Mouse (Mus musculus) midbrain, embryonic 15.5 days (tissue): ENCODE measurements around the gene Pim3. TPM values are rescaled to one million over a fixed set of nuclear protein-coding genes. Genes with fewer than 3 reads are reported as not detected.

Source experiments
- ATAC-seq: fragments of 200-750 bp; cut with Nextera tagmentation; replicated peaks from 2 replicates; pipeline ENCODE4 v1.8.0; 2017; ENCODE audit warnings: moderate TSS enrichment
- H3K27ac ChIP-seq: fragments of 300-500 bp; sonication (generic); 2 replicates; pipeline ENCODE4 v1.5.1; 2015; ENCODE audit warnings: mild to moderate bottlenecking, inconsistent platforms
- H3K27me3 ChIP-seq: fragments of 300-500 bp; sonication (generic); replicated peaks from 2 replicates; pipeline ENCODE4 v1.6.1; 2015; ENCODE audit warnings: inconsistent platforms
- H3K36me3 ChIP-seq: fragments of 300-500 bp; sonication (generic); replicated peaks from 2 replicates; pipeline ENCODE4 v1.6.1; 2015; ENCODE audit warnings: inconsistent platforms
- H3K4me1 ChIP-seq: fragments of 300-500 bp; sonication (generic); 2 replicates; pipeline ENCODE4 v1.6.1; 2015; ENCODE audit warnings: inconsistent platforms
- H3K4me2 ChIP-seq: fragments of 300-500 bp; sonication (generic); 2 replicates; pipeline ENCODE4 v1.6.1; 2015; ENCODE audit warnings: inconsistent platforms, mild to moderate bottlenecking, moderate library complexity
- H3K4me3 ChIP-seq: fragments of 300-500 bp; sonication (generic); 2 replicates; pipeline ENCODE4 v1.5.1; 2015; ENCODE audit warnings: mild to moderate bottlenecking, inconsistent platforms
- H3K9ac ChIP-seq: fragments of 300-500 bp; sonication (generic); 2 replicates; pipeline ENCODE4 v1.6.1; 2015; ENCODE audit warnings: mild to moderate bottlenecking, inconsistent platforms
- H3K9me3 ChIP-seq: fragments of 300-500 bp; sonication (generic); 2 replicates; pipeline ENCODE4 v1.6.1; 2016; ENCODE audit warnings: inconsistent platforms
- WGBS: fragments of 180-500 bp; shearing (Covaris S2); methylation state at CpG from one replicate; pipeline ENCODE4 v1.1.7; 2015; ENCODE audit warnings: mixed read lengths; 5-methylcytosine and 5-hydroxymethylcytosine counted together
- polyA plus RNA-seq: library from polyadenylated mRNA; unstranded; fragments of >200 nt; fragmentation: Nextera tagmentation; extraction: Ambion mirVana; gene quantifications from 2 replicates; pipeline ENCODE4 v1.2.1, GENCODE M21; 2015

Pim3 gene
- polyA plus RNA-seq, 1 experiment from 2014 or later, result 69.0 TPM

- Histone ChIP-seq H3K36me3 (0 out of 2 replicates have a peak, but pooled peaks cover 6% of the 10 kb centered on the region), H3K9me3 (no peaks in the 10 kb centered on the region), H3K4me1 (peaks cover 22% of the 10 kb centered on the region), H3K4me2 (peak overlapping the region; percentile 61), H3K27ac (peak overlapping the region; percentile 98), H3K4me3 (peak overlapping the region; percentile 75), H3K27me3 (no peaks in the 10 kb centered on the region), H3K9ac (peak overlapping the region; percentile 69)
- peak; percentile 10; the same call in 1 of the 2 replicates for ATAC-seq
- WGBS, result 38% methylated on average over 22 of the region's 22 CpGs
These were observed 2.5 kb downstream of the Pim3 start for GRCm38 (mm10) chr15:88864270-88865030.

GRCm38 (mm10) chr15:88865061-88865460 lies 3.1 kb downstream of the Pim3 start:
- no peak overlapping the region for H3K9ac ChIP-seq
- H3K36me3 ChIP-seq, result 0 out of 2 replicates have a peak, but pooled peaks cover 6% of the 10 kb centered on the region
- peaks cover 22% of the 10 kb centered on the region for H3K4me1 ChIP-seq
- ATAC-seq, result no peak
- no peak overlapping the region for H3K4me2 ChIP-seq
- H3K27ac ChIP-seq, result no peak overlapping the region
- 95% methylated on average over 14 of the region's 14 CpGs for WGBS
- no peaks in the 10 kb centered on the region for H3K9me3 ChIP-seq
- no peak overlapping the region for H3K4me3 ChIP-seq
- no peaks in the 10 kb centered on the region for H3K27me3 ChIP-seq

DNA sequence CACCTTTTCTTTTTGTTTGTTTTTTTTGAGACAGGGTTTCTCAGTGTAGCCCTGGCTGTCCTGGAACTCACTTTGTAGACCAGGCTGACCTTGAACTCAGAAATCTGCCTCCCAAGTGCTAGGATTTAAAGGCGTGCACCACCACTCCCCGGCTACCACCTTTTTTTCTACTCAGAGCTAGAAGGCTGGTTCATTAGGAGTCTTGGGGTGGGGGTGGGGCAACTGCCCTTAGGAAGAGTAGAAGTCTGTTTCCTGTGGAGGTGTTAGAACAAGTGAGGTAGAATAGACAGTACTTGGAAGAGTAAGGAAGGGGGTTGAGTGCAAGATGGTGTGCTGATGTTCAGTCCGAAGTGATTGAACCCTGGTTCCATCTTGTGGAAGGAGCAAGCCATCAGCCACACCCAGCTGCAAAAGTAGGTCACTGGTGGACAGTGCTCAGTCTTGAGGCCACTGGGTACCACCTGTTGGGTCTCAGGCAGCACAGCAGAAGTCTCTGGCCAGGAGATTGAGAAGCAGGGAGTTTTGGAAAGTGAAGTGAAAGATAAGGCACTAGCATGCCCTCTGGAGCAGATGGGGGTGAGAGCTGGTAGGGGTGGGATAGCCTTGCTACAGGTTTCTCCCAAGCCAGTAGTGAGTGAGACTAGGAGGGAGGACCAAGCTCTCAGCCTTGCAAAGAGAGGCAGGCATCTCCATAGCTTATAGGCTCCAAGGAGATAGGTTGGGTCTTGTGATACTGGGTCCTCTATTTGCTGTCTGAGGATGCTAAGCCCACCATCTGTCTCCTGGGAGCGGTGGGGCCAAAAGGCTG lies 4.1 kb downstream of the Pim3 start:
- no peak overlapping the region for H3K9ac ChIP-seq

DNA sequence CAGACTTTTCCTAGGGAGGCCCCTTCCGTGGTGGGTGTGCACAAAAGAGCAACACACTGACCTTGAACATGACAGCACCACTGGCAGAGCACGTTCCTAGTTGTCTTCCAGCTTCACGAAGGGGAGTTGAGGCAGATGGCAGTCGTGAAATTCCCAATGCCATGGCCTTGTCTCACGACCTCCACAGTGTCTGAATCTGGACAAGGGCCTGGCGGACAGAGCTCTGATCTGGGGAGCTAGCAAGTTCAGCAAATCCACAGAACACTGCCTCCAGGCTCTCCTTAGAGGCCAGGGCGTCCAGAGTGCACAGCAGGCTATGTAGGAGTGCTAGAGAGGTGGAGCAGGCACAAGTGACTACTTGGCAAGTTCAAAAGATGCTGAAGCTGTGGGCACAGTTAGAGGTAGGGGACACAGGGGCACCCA lies 5.0 kb downstream of the Pim3 start:
- Histone ChIP-seq H3K9ac (no peak overlapping the region), H3K4me1 (peaks cover 17% of the 10 kb centered on the region), H3K9me3 (no peaks in the 10 kb centered on the region), H3K4me3 (no peak overlapping the region), H3K36me3 (0 out of 2 replicates have a peak, but pooled peaks cover 6% of the 10 kb centered on the region), H3K4me2 (no peak overlapping the region), H3K27me3 (no peaks in the 10 kb centered on the region), H3K27ac (no peak overlapping the region)
- 68% methylated on average over 7 of the region's 7 CpGs for WGBS
- no peak for ATAC-seq

More for the DNA sequence above, 4.1 kb downstream of the Pim3 start:
- Histone ChIP-seq H3K4me1 (peaks cover 22% of the 10 kb centered on the region), H3K36me3 (0 out of 2 replicates have a peak, but pooled peaks cover 6% of the 10 kb centered on the region), H3K4me3 (no peak overlapping the region), H3K27me3 (no peaks in the 10 kb centered on the region), H3K27ac (no peak overlapping the region), H3K9me3 (no peaks in the 10 kb centered on the region), H3K4me2 (no peak overlapping the region)
- no peak for ATAC-seq
- 84% methylated on average over 4 of the region's 4 CpGs for WGBS

GRCm38 (mm10) chr15:88867368-88868023 lies 5.5 kb downstream of the Pim3 start:
- Histone ChIP-seq H3K36me3 (0 out of 2 replicates have a peak, but pooled peaks cover 6% of the 10 kb centered on the region), H3K27ac (no peak overlapping the region), H3K4me2 (no peak overlapping the region), H3K9ac (no peak overlapping the region), H3K9me3 (no peaks in the 10 kb centered on the region), H3K4me3 (no peak overlapping the region), H3K4me1 (peaks cover 17% of the 10 kb centered on the region), H3K27me3 (no peaks in the 10 kb centered on the region)
- 37% methylated on average over 5 of the region's 5 CpGs for WGBS
- ATAC-seq, result no peak

GRCm38 (mm10) chr15:88868024-88868742 lies 6.2 kb downstream of the Pim3 start:
- WGBS, result 93% methylated on average over 6 of the region's 6 CpGs
- no peaks in the 10 kb centered on the region for H3K9me3 ChIP-seq

GRCm38 (mm10) chr15:88870418-88871185 lies 8.6 kb downstream of the Pim3 start:
- H3K9ac ChIP-seq, result no peak overlapping the region
- 79% methylated on average over 5 of the region's 5 CpGs for WGBS
- H3K36me3 ChIP-seq, result no peaks in the 10 kb centered on the region
- no peak for ATAC-seq
- no peak overlapping the region for H3K4me2 ChIP-seq
- no peaks in the 10 kb centered on the region for H3K27me3 ChIP-seq
- no peak overlapping the region for H3K4me3 ChIP-seq
- H3K9me3 ChIP-seq, result no peaks in the 10 kb centered on the region
- no peak overlapping the region for H3K27ac ChIP-seq
- no peaks in the 10 kb centered on the region for H3K4me1 ChIP-seq

More at GRCm38 (mm10) chr15:88868024-88868742, 6.2 kb downstream of the Pim3 start:
- no peak overlapping the region for H3K27ac ChIP-seq
- no peak overlapping the region for H3K4me3 ChIP-seq
- 0 out of 2 replicates have a peak, but pooled peaks cover 6% of the 10 kb centered on the region for H3K36me3 ChIP-seq
- H3K9ac ChIP-seq, result no peak overlapping the region
- H3K4me1 ChIP-seq, result peaks cover 17% of the 10 kb centered on the region
- no peak overlapping the region for H3K4me2 ChIP-seq
- ATAC-seq, result no peak
- no peaks in the 10 kb centered on the region for H3K27me3 ChIP-seq

- ATAC-seq, result no peak
- Histone ChIP-seq H3K9me3 (no peaks in the 10 kb centered on the region), H3K36me3 (no peaks in the 10 kb centered on the region), H3K4me2 (no peak overlapping the region), H3K9ac (no peak overlapping the region), H3K27me3 (no peaks in the 10 kb centered on the region; the same call in 1 of the 2 replicates), H3K27ac (no peak overlapping the region), H3K4me1 (no peaks in the 10 kb centered on the region), H3K4me3 (no peak overlapping the region)
- WGBS, result 82% methylated on average over 3 of the region's 3 CpGs
These were observed 12.1 kb downstream of the Pim3 start for GRCm38 (mm10) chr15:88874061-88874460.

DNA sequence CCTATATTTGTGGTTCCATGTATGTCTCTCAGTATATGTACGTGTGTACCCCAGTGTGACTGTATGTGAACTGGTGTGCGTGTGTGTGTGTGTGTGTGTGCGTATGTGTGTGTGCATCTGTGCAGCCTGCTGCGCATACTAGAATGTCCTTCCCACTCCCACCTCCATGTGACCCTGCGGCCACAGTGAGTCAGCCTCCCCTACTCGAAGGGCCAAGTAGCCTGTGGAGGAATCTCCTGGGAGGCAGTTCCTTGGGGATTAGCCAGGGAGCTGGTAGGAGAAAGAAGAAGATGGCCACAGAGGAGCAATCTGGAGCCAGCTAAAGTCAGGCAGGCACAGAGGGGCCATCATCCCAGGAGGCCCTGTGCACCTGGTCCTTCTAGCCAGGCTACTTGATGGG lies 12.5 kb downstream of the Pim3 start:
- no peak for ATAC-seq
- Histone ChIP-seq H3K4me3 (no peak overlapping the region), H3K9ac (no peak overlapping the region), H3K27ac (no peak overlapping the region), H3K4me2 (no peak overlapping the region), H3K9me3 (no peaks in the 10 kb centered on the region), H3K4me1 (no peaks in the 10 kb centered on the region), H3K27me3 (no peaks in the 10 kb centered on the region; the same call in 1 of the 2 replicates), H3K36me3 (no peaks in the 10 kb centered on the region)
- WGBS, result 82% methylated on average over 6 of the region's 6 CpGs

DNA sequence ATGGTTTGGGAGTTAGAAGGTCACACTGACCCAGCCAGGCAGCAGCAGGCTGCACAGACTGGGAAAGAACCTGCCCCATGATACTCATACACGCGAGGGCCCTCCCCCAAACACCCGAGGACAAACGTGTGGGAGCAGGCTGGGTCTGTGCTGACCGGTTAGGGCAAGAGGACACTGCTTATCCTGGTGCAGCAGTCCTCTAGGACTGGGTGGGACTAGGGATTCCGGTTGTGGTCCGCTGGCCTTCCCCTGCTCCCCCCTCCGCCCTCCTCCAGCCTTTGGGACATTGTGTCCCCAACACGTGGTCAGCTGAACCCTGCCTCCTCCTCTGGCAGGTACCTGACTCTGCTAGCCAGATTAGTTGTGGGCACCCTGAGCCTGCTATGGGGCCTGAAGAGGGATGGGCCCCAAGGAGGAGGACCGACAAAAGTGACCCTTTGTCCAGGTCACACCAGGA lies 13.7 kb downstream of the Pim3 start:
- ATAC-seq, result no peak

More for the DNA sequence above, 13.7 kb downstream of the Pim3 start:
- Histone ChIP-seq H3K4me2 (no peak overlapping the region), H3K9ac (no peak overlapping the region), H3K4me3 (no peak overlapping the region), H3K4me1 (no peaks in the 10 kb centered on the region), H3K9me3 (no peaks in the 10 kb centered on the region), H3K27me3 (no peaks in the 10 kb centered on the region; the same call in 1 of the 2 replicates), H3K27ac (no peak overlapping the region), H3K36me3 (no peaks in the 10 kb centered on the region)
- 33% methylated on average over 10 of the region's 10 CpGs for WGBS
